Mouse (Mus musculus): ENCODE results near the gene Emx2. TPM values are rescaled to one million over a fixed set of nuclear protein-coding genes. Genes with fewer than 3 reads are reported as not detected.

Gene Emx2
- not detected for polyA plus RNA-seq (2017; shearing (Covaris generic))

DNA sequence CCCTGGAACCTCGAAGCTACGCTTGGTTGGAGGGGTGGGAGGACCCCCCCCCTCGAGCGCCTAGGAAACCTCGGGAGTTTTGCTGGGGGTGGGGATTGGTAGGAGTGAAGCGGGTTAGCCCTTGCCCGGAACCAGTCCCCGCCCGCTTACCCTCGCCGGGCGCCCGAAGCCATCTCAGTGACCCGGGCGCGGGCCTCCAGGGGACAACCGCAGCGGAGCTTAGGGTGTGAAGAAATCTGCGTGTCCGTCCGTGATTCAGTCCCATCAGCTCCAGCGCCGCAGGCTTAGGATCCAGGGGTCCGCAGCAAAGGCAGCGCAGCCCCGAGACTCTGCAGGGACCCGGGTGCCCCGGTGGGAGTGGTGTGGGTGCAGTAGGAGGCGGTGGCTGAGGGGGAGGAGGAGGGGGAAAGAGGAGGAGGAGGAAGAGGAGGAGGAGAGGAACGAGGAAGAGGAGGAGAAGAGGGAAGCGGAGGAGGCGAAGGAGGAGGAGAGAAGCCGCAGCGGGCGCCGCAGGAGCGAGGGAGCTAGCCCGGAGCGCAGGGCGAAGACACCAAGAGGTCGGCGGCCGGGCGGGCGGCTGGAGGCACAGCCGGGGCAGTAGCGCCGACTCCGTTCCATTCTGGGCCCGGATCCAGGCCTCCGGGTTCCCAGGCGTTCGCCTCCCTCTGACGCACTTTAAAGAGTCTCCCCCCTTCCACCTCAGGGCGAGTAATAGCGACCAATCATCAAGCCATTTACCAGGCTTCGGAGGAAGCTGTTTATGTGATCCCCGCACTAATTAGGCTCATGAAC, at the start of gene Emx2:
Gene Emx2 (plus strand): TSS at position 422 of the 792 bp plus-strand sequence.
- ATAC-seq: no peak

DNA sequence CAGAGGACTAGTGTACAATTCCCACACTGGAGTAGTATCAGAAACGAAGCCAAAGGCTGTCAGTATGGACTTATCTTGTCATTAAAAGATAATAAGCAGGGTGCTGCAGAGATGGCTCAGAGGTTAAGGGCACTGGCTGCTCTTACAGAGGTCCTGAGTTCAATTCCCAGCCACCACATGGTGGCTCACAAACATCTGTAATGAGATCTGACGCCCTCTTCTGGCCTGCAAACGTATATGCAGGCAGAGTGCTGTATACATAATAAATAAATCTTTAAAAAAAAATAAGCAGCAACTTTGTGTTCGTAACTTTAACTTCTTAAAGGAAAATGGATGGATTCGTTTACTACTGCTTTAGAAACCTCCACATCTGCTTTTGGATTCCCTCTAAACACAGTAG, 44.0 kb upstream of the Emx2 start:
- ATAC-seq: no peak

DNA sequence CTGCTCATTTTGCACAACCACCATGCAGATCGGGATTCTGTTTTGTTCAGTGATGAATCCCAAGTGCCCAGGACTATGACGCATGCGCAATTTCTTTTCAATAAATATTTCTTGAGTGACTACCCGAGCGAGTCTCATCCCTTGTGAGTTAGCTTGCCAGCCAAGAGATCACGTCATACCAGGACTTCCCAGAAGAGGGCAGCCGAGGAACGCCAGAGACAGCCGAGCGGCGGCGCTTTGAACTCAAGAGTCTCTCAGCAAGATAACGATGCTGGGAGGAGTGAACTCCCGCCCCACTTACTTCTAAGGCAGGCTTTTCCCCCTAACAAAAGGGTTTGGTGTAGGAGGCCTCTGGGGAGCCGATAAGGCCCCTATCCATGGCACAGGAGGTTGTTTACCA, 40.1 kb upstream of the Emx2 start:
- ATAC-seq: peak; percentile 95

DNA sequence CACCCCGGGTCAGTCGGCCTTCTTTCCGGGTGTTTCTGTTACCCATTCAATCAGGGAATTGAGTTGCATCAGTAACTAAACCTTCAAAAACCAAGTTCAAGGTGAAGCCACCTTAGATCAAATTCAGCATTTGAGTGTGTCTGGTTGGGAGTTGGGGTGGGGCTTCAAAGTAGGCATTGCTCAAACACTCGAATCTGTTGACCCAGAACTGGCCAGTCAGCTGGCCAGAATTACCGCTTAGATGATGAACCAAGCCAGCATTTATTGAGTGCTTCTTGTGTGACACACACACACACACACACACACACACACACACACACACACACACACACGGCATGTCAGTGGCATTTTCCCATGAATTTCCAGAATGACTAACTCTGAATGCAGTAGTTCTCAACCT, 39.5 kb upstream of the Emx2 start:
- ATAC-seq: no peak

DNA sequence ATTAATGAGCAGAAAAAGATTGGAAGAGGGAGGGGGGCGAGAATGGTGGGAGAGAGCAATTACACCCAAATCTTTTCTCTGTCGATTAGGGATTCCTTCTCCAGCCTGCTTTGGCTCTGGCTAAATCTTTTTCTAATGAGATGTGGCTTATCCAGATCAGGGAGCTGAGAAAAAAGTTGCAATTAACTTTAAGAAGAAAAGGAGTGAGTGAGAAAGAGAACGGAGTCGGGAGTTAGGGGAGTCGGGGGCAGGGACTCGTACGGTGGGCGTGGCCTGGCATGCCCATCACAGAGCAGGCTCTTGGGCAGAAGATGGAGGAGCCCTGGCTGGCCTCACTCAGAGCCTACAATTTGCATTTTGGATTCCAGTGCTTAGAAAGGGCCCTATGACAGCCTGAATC, 35.8 kb upstream of the Emx2 start:
- no peak for ATAC-seq

DNA sequence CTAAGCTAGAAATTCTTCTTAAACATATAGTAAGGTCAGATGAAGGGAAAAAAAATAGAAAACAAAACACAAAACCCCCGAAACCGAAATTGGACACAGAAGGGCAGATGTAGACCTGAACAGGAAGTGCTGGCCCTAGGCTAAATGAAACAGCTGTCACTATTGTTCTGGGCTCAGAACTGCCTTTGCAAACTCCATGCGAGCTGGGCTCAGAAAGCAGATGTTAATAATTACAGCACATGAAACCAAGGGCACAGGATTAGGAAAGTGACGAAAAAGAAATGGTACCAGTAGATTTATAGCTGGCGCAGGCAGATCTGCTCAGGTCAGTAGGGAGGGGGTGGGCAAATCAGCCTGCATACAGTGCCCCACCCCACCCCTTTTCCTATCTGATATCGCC, 34.5 kb upstream of the Emx2 start:
- no peak for ATAC-seq

DNA sequence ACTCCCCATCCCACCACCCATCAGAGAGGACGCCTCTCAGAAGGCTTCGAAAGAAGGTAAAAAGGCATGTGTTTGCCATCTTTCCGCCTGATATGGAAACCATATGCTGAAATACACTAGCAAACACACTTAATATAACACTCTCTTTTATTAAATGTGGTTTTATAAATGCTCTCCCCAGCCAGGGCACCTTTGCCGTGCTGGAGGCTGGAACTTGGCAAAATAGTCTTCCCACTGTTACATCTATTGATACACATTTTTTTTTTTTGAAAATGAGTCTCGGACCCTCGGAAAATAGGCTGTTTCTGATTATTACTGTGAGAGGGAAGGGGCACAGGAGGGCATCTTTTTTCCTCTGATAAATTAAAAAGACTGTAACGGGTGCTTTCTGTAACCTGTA, 33.2 kb upstream of the Emx2 start:
- ATAC-seq: no peak

DNA sequence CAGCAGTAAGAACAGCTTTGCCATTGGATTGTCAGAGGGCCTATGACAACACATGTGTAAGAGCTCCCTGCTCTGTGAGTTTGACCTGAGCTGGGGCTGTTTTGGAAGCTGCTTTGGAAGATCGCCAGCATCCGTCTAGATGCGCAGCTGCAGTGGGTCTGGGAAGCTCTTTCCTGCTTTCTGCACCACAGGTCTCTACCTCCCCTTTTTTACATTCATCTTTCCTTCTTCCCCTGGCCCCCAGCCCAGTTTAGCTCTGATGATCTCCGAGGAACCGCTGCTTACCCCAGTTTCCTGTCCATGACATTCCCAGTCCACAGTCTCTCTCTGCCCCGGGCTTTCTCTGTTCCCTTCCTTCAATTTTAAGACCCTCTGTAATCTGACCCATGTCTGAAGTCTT, 25.9 kb upstream of the Emx2 start:
- ATAC-seq: no peak

DNA sequence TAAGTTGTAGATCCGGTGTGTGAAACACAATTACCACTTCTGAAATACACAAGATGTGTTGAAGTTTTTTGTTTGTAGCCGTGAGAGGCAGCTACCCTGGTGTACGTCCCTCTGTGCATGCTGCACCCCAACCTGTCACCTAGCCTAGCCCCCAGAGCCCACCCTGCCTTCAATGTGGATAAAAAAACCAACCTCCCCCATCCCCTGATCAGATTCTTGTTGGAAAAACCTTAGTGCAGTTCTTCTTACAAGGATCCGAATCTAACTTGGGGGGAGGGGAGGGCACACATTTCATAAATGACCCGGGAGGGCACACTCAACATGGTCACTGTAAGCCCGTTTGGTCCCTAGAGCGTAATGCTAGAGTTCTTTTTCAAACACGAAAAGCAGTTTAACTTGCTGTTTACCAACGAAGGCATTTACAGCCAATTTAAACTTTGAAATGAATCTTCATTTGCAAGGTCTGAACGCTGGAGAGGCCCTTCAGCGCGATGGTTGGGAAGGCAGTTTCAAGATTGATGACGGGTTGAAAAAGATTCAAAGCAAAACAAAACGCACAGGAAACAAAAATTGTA, 7.5 kb upstream of the Emx2 start:
- no peak for ATAC-seq

DNA sequence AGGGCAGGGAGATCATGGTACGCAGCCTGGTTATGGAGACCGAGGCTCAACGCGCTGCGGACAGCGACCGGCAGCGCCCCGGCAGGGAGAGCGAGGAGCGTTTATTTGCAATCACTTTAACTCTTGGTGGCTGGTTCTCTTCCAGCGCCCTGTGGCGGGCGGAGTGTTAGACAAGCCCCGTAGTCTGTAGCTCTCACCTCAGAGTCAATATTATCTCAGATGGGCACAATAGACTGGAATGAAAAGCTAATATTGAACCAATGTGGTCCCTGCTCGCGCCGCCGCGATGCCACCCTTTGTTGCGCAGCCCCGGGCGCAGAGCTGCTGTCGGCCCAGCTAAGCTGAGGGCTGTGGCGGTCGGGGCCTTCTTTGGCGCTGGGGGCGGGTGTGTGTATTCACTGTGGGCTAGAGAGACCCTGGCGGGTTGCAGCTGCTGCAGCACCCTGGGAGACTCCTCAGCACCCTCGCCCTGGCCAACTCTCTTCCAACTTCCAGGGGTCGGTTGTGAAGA, 6.7 kb upstream of the Emx2 start:
- ATAC-seq: no peak

DNA sequence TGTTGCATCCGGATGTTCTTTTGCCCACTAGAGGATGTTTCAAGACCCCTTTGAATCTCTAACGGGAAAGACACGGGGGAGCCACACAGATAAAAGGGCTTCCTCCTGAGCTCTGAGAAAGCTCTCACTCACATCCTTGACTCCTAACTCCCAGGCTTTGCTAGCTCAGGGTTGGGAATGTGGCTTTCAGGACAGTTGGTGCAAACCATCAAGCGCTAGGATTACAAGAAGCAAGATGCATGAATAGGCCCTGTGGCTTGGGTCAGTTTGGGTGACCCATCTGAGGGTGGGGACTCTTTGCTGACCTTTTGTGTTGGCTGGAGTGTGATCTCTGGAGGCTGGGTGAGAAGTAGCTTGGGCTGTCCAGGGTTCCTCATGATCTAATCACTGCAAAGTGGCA, 5.9 kb upstream of the Emx2 start:
- no peak for ATAC-seq

DNA sequence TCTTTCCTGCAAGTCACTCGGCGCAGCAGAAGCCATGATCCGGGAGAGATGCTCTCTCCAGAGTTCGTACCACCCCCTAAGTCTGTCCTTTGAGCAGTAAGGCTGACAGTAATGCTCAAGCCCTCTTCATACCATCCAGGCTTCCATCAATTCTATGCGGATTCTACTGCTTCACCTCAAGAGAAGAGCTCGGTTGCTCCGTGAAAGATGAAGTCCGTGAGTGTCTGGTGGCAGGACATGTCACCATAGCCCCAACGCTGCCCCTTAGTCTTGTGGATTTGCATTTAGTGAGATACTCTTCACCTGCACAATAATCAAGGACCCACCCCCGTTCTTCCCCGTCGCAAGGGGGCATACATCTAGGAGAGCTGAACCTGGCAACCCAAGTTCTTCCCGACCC, 4.6 kb upstream of the Emx2 start:
- ATAC-seq: no peak

DNA sequence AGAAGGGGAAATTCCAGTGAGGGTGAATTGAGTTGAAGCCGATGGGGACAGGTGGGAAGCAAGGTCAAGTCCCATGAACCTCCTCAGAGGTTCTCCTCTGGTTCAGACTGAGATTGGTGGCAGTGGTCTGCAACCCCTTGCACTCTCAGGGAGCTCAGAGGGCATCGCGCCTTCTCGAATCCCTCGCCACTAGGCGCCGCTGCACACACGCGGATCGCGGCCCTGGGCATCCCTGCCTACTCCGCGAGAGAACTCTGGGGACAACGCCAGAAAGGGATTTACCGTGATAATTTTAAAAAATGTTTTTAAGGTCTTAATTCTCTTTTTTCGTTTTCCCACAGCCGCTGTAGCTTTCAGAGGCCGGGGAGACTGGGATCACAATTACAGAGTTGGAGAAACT, 4.0 kb upstream of the Emx2 start:
- ATAC-seq: no peak

DNA sequence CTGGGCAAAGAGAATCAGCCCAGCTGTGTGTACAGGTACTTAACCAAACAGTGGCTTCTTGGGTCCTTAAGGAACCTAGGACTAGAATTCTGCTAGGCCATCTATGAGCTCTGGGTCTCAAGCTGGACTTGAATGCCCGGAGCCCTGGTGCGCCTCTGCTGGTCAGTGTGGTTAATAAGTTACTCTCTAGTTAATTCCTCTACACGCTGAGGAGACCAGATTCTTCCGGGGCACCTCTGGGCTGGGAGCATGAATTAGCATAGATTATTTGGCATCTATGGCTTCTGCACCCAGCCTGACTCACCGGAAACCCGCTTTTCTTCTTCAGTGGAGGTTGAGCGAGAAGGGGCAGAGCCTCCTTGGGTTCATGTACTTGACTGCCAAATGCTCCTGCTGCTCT, 2.5 kb upstream of the Emx2 start:
- ATAC-seq: no peak

DNA sequence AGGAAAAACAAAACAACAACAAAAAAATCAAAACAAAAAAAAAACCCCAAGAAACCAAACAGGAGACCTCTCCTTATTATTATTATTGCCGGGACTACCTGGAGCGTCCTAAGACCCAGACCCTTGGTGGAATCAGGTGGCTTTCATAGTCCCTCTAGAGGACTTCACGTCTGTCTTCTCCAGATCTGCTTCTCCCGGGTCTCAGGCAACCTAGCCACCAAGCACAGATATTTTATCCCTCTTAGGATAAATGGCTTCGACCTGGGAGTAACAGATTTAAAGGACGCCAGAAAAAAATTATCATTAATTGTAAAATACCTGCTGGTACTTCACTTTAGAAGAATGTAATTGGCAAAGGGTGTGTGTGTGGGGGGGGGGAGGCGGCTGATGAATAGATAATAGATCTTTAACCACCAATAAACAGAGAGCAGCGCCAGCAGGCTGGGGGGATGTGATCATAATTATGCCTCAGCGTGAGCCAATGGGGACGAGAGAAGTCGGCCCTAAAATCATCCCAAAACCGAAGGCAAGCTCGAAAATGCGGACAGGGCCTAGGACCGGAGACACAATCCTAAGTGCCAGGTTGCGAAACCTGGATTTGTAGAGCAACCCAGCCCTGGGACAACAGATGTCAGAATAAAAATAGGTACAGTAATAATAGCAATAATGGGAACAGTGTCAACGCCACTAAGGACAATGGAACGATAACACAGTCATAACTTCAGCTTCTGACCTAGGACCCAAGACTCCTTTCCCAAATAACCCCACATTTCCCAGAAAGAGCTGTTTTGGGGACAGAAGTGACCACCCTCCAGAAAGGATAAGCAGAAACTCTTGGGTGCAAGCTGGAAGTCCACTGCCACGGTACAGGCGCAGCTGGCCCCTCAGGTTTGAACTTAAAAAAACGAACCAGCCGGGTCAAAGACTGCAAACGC, 894 bp upstream of the Emx2 start:
- ATAC-seq: no peak

DNA sequence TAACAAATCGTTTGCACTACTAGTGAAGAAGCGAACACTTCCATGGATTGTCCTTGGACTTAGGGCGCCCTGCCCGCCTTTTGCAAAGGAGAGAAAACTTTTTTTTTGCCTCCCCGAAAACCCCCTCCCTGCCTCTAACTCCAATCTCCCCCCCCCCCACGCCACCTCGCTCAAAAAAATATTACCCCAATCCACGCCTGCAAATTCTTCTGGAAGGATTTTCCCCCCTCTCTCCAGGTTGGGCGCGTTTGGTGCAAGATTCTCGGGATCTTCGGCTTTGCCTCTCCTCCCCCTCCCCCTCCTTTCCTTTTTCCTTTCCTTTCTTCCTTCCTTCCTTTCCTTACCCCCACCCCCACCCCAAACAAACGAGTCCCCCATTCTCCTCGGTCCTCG, 567 bp downstream of the Emx2 start:
- ATAC-seq: no peak

DNA sequence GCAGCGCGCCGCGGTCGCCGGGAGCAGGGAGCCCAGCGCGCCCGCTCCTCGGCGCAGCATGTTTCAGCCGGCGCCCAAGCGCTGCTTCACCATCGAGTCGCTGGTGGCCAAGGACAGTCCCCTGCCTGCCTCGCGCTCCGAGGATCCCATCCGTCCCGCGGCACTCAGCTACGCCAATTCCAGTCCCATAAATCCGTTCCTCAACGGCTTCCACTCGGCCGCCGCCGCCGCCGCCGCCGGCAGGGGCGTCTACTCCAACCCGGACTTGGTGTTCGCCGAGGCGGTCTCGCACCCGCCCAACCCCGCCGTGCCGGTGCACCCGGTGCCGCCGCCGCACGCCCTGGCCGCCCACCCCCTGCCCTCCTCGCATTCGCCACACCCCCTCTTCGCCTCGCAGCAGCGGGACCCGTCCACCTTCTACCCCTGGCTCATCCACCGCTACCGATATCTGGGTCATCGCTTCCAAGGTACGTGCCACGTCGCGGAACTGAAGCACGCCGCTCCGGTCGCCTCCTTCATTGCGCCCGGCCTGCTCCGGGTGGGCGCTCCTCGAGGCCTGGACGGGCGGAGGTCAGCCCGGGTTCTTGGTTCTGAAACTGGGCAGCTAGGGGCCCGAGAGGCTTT, 1.1 kb downstream of the Emx2 start:
- no peak for ATAC-seq

DNA sequence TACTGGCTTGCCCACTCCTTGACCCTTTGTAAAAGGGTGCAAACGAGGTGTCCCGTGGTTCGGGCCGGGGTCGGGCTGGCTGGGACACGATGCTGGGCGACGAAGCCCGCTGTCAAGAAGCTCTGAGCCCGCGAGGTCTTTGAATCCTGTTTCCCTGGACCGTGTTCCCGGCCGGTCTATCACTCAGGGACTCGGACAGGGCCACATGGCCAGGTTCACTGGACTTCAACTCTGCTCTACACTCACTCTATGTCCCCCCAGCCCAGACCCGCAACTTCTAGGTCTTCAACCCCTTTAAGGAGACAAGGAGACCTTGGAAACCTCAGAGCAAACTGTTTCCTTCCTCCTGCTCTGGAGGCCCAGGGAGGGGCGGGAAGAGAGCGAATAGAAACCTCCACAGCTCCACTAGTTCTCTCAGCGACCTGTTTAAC, 1.7 kb downstream of the Emx2 start:
- ATAC-seq: no peak

DNA sequence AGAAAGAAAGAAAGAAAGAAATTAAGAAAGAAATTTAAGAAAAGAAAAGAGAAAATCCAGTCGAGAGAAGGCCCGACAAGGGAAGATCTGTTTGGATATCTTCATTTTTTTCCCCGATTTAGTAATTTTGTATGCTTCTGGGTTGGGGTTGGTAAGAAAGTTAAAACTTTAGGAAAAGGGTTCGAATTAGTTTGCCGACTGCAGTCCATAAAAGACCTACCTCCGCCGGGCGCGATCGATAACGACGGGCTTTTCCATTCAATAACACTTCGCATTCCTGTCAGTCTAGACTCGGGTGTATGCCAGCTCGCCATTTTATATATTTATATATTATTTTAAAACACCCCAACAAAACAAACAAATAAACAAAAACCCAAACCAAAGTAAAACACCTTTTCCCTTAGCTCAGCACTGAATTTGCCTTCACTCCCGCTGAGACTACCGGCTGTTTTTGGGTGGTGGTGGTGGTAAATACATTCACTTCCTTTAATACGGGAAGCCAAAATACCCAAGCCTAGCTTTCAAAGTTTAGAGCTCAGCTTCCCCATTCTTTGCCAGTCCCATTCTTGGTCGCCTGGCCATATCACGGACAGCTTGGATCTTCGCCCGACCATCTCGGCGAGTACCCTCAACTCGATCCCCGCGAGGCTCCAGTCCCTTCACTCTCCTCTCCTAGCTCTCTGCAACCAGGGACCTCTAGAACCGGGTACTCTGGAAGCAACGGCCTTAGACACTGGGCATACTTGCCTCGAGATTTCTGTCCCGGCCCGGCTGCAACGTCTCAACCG, 2.4 kb downstream of the Emx2 start:
- ATAC-seq: no peak

DNA sequence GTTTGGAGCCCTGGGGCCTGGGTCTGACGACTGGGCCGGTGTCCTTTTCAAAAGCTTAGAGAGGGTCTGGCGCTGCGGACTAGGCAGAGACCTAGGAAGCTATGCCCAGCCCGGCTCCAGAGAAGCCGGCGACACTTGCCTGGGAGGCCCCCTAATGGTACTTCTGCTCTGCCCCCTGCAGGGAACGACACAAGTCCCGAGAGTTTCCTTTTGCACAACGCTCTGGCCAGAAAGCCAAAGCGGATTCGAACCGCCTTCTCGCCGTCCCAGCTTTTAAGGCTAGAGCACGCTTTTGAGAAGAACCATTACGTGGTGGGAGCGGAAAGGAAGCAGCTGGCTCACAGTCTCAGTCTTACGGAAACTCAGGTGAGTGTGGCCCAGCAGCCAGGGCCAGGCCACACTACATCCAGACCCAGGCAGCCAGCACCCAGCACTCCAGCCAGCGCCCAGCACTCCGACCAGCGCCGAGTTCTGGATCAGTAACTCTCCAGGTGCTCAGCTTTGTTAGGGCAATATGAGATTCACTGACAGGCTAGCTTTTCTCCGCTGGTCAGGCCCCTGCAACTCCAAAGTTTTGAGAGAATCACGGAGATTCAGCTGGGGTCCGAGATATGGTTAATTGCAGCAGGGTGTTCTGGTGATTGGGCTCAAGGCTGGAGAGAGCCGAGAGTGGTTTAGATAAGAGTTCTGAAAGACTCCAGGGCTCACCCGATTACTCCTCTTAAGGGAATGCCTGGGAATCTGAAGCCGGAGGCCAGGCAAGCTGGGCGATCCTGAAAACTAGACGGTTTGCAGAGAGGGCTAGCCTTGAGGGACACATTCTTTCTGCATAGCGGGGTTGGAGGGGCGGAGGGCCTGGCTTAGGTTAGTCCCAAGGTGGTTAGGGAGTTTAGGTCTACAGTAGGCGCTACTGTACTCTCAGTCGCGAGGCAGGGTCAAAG, 3.6 kb downstream of the Emx2 start:
- ATAC-seq: no peak

Data from CD4-positive, CD25-positive, alpha-beta regulatory T cell, adult 4 months (primary cell).